Mouse (Mus musculus) v-Abl transformed pro-B cells (cell line): ENCODE results near the gene Mxd4.

ENCODE experiments used
- in situ Hi-C, 2 experiments: fragments of 400-800 bp; cut with MboI; formaldehyde crosslinking; loops; one replicate each; pipeline ENCODE4 v1.15.1; 2025; ENCODE audit not compliant: unreplicated experiment in 2 of 2

Mxd4 gene

DNA sequence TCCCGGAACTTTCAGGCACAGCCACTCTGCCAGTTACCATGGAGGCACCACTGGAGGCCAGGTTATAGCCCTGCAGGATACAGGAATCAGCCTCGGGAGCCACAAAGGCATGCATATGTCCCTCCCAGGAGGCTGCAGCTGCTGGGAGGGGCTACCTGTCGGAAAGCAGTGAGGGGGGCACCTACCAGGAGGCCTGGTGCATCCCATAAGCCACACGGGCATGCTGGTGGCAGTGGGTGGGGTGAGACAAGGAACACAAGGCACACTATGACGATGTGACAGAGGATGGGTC lies 12.2 kb downstream of the Mxd4 start:
- in situ Hi-C loops: loop anchor here in 1 of 2 experiments (25.0 kb wide), 1 partner anchor 1137 kb away; no protein-coding TSS in a partner anchor

DNA sequence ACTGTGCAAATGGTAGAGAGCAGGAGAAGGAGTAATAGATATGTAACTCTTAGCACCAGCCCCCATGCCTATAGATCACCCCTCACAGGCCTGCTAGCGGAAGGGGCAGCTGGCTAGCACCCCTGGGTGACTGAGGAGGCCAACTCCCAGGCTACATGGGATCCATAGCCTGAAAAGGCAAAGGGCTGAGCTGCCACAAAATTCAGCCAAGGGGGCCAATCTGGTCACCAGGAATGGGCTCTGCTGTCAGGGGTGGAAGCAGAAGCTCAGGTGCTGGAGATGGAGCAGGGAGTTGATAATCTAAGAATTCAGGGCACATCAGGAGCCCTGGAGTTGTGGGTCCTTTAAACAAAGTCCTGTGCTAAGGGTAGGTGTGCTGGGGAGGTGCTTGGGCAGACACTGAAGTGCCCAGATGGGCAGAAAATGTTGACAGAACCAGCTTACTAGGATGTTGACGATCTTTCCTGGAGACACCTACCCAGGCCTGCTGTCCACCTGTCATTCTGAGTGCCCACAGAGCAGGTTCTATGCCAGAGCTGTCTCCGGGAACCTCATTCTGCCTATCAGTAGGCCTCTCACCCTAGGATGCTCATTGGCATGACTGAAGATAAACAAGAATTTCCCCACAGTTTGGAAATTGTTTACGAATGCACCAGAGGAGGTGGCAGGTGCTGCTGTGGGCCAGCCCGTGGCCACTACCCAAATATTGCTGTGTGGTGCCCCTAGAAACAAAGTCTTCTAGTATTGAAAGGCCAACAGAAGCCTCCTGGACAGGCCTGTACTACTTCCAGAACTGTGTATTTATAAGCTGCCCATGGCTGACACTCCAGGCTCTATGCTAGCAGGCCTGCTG lies 12.7 kb downstream of the Mxd4 start:
- in situ Hi-C loops: loop anchor here in 1 of 2 experiments (25.0 kb wide), 1 partner anchor 1138 kb away; no protein-coding TSS in a partner anchor

DNA sequence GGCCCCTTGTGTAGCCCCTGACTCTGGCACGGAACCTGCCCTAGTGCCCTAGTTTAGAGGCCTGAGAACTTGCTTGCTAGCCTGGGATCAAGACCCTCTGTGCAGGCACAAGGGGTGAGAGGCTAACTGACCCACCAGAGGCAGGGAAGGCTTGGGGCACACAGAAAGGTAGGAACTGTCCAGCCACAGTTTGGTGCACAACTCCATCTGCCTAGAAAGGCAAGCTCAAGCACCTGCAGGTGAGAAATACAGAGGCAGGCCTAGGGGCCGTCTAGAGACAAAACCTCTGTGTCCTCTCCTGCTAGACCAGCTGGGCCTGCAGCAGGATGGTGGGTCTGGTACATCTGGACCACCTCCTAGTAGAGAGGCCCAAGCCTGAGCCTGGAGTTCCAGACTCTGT lies 13.5 kb downstream of the Mxd4 start:
- in situ Hi-C loops: no loop called here

DNA sequence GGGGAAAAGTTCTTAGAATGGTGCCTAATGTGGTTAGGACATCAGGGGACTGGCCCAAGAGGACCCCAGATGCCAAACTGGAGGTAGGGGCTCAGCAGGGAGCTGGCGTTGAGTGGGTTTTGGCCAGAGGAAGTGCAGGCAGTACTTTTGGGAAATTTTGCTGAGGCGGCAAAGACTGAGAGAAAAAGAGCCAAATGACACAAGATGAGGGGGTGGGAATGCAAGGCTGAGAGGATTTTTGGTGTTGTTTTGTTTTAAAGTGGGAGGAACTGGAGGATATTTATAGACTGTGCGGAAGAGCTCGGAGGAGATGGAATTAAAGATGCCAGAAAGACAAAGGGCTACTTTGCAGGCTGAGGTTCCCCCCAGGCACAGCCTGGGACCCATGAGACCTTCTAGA lies 16.8 kb downstream of the Mxd4 start:
- in situ Hi-C loops: no loop called here

DNA sequence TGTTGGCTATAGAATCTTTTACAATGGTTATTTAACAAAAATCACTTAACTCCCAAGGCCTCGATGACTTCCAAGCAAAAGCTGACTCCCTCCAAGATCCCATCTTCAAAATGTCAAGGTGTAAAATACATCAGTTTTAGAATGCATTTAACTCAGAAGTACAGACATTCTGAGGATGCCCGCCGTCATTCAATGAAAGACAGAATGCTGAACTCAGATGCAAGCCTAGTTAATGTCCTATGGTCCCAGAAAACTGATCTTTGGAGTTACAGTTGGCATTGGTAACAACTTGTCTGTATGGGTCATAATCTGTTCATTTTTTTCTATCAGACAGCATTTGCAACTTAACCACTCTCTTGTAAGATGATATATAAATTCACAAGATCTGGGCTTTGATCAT lies 17.6 kb downstream of the Mxd4 start:
- in situ Hi-C loops: no loop called here

DNA sequence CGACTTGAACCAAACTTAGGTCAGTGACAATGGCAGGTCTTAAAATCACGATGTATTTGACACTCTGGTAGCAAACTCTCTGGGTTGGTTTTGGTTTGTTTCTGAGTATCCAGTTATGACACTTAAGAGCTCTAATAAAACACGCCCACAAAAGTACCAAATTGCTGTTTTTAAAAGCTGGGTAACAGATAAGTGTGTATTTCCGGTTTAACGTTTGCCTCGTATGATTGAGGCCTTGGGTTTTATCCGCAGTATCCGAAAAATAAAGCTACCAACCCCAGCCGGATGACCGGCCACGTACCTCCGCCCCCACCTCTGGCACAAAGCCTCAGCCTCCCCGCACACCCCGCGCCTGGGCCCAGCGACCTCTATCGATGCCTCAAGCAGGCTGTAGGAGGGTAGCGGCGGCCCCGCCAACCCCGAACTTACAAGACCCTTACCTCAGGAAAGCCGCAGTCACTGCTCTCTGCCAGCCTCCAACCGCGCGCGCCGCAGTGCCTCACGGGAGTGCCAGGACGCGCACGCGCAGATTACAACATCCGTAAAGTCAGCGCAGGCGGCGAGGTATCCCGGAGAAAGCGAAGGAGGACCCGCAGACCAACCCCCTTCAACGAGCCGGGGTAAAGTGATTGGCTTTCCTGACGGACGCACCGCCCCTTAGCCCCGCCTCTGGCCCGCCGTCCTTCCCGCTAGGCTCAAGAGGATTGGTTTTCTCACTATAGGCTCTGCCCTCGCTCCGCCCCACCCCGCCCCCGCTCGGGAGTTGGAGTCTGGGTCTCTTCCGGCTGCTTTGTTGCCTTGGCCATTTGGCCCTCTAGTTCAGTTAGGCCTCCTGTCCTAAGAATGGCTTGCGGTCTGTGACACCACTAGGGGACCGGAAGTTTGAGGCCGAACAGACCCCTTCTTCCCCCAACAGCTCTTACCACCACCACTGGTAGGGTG lies 18.3 kb downstream of the Mxd4 start, which contains the start of the genes Poln and Haus3:
Poln (minus strand) TSS at position 499 of the 942 bp plus-strand sequence.
Haus3 (minus strand) TSS at position 578 of the 942 bp plus-strand sequence.
- in situ Hi-C loops: no loop called here

- in situ Hi-C loops: no loop called here
These were observed 19.7 kb downstream of the Mxd4 start for GRCm38 (mm10) chr5:34167857-34168256.

DNA sequence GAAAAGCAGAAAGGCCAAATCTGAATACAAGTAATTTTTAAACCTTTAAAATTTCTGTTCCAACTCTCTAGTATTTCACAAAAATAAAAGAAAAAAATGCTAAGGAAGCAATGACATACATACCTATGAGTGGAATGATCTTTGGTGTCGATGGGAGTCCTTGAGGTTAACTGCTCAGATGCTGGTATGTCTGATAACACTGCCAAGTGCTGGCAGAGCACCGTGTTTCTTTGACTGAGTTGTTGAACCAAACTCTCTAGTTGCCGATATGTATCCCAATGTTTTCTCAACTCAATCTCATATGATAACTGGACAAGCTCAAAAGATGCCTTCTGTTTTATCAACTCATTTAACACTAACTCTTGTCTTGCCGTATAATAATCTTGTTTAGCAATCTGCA lies 21.7 kb downstream of the Mxd4 start:
- in situ Hi-C loops: no loop called here

DNA sequence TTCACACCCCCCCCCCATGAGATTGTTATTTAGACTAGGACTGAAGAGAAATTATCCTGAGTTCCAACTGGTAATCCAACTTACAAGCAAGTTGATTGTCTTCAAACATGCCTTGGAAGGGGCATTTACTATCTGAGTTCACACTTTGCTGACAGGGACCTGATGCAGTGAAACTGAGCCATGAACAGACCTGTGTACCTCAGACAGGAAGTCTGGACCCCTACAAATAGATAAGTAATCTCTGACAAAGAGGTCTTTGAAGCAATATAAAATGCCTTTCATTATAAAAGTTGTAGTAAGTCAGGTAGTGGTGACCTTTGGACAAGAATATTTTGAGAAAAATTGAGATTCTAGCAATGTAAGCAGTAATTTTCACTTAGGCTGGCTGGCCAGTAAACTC lies 39.0 kb downstream of the Mxd4 start:
- in situ Hi-C loops: loop anchor here in 1 of 2 experiments (10.0 kb wide), 1 partner anchor 186 kb away; the partner anchor contains the start of gene Rnf4

GRCm38 (mm10) chr5:34147554-34147953 lies 40.0 kb downstream of the Mxd4 start:
- in situ Hi-C loops: loop anchor here in 1 of 2 experiments (10.0 kb wide), 1 partner anchor 187 kb away; the partner anchor contains the start of gene Rnf4

DNA sequence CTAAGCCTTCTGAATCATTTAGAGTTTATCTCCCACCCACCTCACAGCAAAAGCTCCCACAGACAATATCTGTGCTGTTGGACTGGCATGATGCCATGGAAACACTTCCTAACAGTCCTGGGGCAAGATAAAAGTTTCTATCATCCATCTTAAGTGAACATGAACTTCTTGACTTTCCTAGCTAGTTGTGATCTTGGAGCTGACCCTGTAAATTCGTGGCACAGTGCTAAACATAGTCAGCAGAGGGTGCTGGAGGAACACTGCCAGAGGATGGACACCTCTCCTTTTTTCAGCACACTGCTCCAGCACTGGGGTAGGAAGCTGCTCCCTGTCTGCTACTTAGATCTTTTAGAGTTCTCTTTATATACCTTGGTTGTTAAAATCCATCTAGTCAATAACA lies 47.8 kb downstream of the Mxd4 start:
- in situ Hi-C loops: loop anchor here (5.0 to 10.0 kb wide), 3 partner anchors 53 to 195 kb away; partner anchors contain the start of gene Rnf4 (in 1 of the 2)

- in situ Hi-C loops: no loop called here
These were observed 54.8 kb downstream of the Mxd4 start for GRCm38 (mm10) chr5:34132731-34133130.

- in situ Hi-C loops: loop anchor here in 1 of 2 experiments (25.0 kb wide), 2 partner anchors 363 to 513 kb away; partner anchors contain the start of gene Mfsd10
These were observed 63.4 kb downstream of the Mxd4 start for GRCm38 (mm10) chr5:34124131-34124530.
